Mouse (Mus musculus) CH12.LX (cell line): ENCODE data around the gene Pigl.

ENCODE experiments used
- CTCF ChIP-seq, 2 experiments: IDR thresholded peaks in 1 of 2; conservative IDR thresholded peaks in 1 of 2; 2 replicates each; pipeline ENCODE4 v1.5.1; 2011 to 2012; ENCODE audit warnings: low read depth in 2 of 2, low read length in 2 of 2, improper control_type of control experiment in 1 of 2, inconsistent platforms in 1 of 2, mild to moderate bottlenecking in 1 of 2, moderate library complexity in 1 of 2
- EP300 ChIP-seq: IDR thresholded peaks from 2 replicates; pipeline ENCODE4 v1.6.1; 2011; ENCODE audit warnings: low read length, improper control_type of control experiment
- ETS1 ChIP-seq: conservative IDR thresholded peaks from 2 replicates; pipeline ENCODE4 v1.6.1; 2012; ENCODE audit warnings: low read depth, mild to moderate bottlenecking, inconsistent platforms, low read length, improper control_type of control experiment, moderate library complexity
- HCFC1 ChIP-seq: IDR thresholded peaks from 2 replicates; pipeline ENCODE4 v1.6.1; 2012; ENCODE audit warnings: low read depth, mild to moderate bottlenecking, inconsistent platforms, low read length, improper control_type of control experiment
- KAT2A ChIP-seq: IDR thresholded peaks from 2 replicates; pipeline ENCODE4 v1.6.1; 2012; ENCODE audit warnings: low read length, improper control_type of control experiment, inconsistent platforms; ENCODE audit not compliant: insufficient replicate concordance
- NELFE ChIP-seq: IDR thresholded peaks from 2 replicates; pipeline ENCODE4 v1.6.1; 2011; ENCODE audit warnings: low read depth, low read length, improper control_type of control experiment
- POLR2A ChIP-seq: IDR thresholded peaks from 2 replicates; pipeline ENCODE4 v1.6.1; 2011; ENCODE audit warnings: low read depth, mild to moderate bottlenecking, improper control_type of control experiment, low read length
- RAD21 ChIP-seq: IDR thresholded peaks from 2 replicates; pipeline ENCODE4 v1.6.1; 2011; ENCODE audit warnings: low read depth, mild to moderate bottlenecking, low read length, improper control_type of control experiment, moderate library complexity
- ZKSCAN1 ChIP-seq: IDR thresholded peaks from 2 replicates; pipeline ENCODE4 v1.6.1; 2012; ENCODE audit warnings: low read depth, inconsistent platforms, low read length, improper control_type of control experiment, borderline replicate concordance
- ZNF384 ChIP-seq: IDR thresholded peaks from 2 replicates; pipeline ENCODE4 v1.6.1; 2012; ENCODE audit warnings: low read depth, low read length, improper control_type of control experiment, inconsistent platforms

- TF ChIP-seq CTCF (conservative IDR thresholded peaks at IDR 0.05 in 1 of 2, IDR thresholded peaks at IDR 0.05 in 1 of 2; ENCODE audit: low read depth in 2 of 2, low read length in 2 of 2), result no peak
- no peak for TF ChIP-seq NELFE
- TF ChIP-seq ZKSCAN1, result no peak
- TF ChIP-seq HCFC1, result no peak
- TF ChIP-seq EP300, result no peak
- TF ChIP-seq RAD21, result no peak
- TF ChIP-seq POLR2A, result no peak
- no peak for TF ChIP-seq ZNF384
- no peak for TF ChIP-seq ETS1
- TF ChIP-seq KAT2A, result no peak
Measured at GRCm38 (mm10) chr11:62510956-62511355, 52.7 kb downstream of the Pigl start.
